Mouse (Mus musculus) heart, adult 9 months (tissue): ENCODE measurements around the gene Alg9.

Experiments used
- DNase-seq, 2 experiments: peaks; one replicate each; pipeline ENCODE4 v3.0.0; 2022; ENCODE audit warnings: low spot score in 2 of 2

Alg9 gene

GRCm38 (mm10) chr9:50774991-50775612 lies at the start of gene Alg9, which contains the start of gene 1110032A03Rik:
Gene Alg9 (plus strand): TSS chr9:50775019.
Gene 1110032A03Rik (minus strand): TSS chr9:50775520.
- peak; percentile 70 to 87 for DNase-seq

GRCm38 (mm10) chr9:50725921-50726590 lies 48.8 kb upstream of the Alg9 start:
- DNase-seq: no peak

GRCm38 (mm10) chr9:50727171-50727924 lies 47.5 kb upstream of the Alg9 start:
- DNase-seq: no peak

- DNase-seq: peak; percentile 59 to 63
Measured at GRCm38 (mm10) chr9:50727925-50728651, 46.7 kb upstream of the Alg9 start.

- DNase-seq: no peak
Measured at GRCm38 (mm10) chr9:50729600-50729999, 45.2 kb upstream of the Alg9 start.

GRCm38 (mm10) chr9:50732560-50732959 lies 42.3 kb upstream of the Alg9 start:
- no peak for DNase-seq

GRCm38 (mm10) chr9:50734989-50735388 lies 39.8 kb upstream of the Alg9 start:
- DNase-seq: peak; percentile 31 to 54

GRCm38 (mm10) chr9:50738914-50739870 lies 35.6 kb upstream of the Alg9 start, which contains the start of gene Dixdc1:
Gene Dixdc1 (minus strand): TSS chr9:50739517.
- peak; percentile 89 to 95 for DNase-seq

GRCm38 (mm10) chr9:50740867-50741784 lies 33.7 kb upstream of the Alg9 start:
- DNase-seq: no peak

GRCm38 (mm10) chr9:50742261-50742660 lies 32.6 kb upstream of the Alg9 start:
- no peak for DNase-seq

GRCm38 (mm10) chr9:50742744-50743143 lies 32.1 kb upstream of the Alg9 start:
- DNase-seq: no peak

GRCm38 (mm10) chr9:50745806-50746205 lies 29.0 kb upstream of the Alg9 start:
- no peak for DNase-seq

GRCm38 (mm10) chr9:50746214-50746677 lies 28.6 kb upstream of the Alg9 start, which contains the start of gene 2310030G06Rik:
Gene 2310030G06Rik (minus strand): TSS chr9:50746536.
- no peak for DNase-seq

- DNase-seq: no peak
Measured at GRCm38 (mm10) chr9:50750706-50751105, 24.1 kb upstream of the Alg9 start.

GRCm38 (mm10) chr9:50751323-50751722 lies 23.5 kb upstream of the Alg9 start, which contains the start of gene Cryab:
Gene Cryab (plus strand): TSS chr9:50751325.
- DNase-seq: no peak

- DNase-seq: peak in 1 of 2 experiments; percentile 68
Measured at GRCm38 (mm10) chr9:50752054-50752602, 22.7 kb upstream of the Alg9 start, which contains the start of gene Hspb2. Gene Hspb2 (minus strand): TSS chr9:50752354.

- peak; percentile 94 for DNase-seq
Measured at GRCm38 (mm10) chr9:50752784-50753615, 21.8 kb upstream of the Alg9 start.

- DNase-seq: peak in 1 of 2 experiments; percentile 52
Measured at GRCm38 (mm10) chr9:50753947-50754346, 20.9 kb upstream of the Alg9 start.
